Mouse (Mus musculus) hindbrain, embryonic 16.5 days (tissue): Measurements from ENCODE around the gene Gns. TPM values are rescaled to one million over a fixed set of nuclear protein-coding genes. Genes with fewer than 3 reads are reported as not detected.
"Not testable (repeated sequence)": the region's sequence is repeated elsewhere in the genome, so short reads cannot be mapped to it uniquely, and the experiment has no call there.

Experiments
- ATAC-seq: fragments of 200-750 bp; cut with Nextera tagmentation; 2 replicates; pipeline ENCODE4 v1.8.0; 2017; ENCODE audit warnings: moderate TSS enrichment, moderate library complexity
- H3K27ac ChIP-seq: fragments of 300-500 bp; sonication (generic); 2 replicates; pipeline ENCODE4 v1.5.1; 2014; ENCODE audit warnings: low read depth, mild to moderate bottlenecking, control low read depth, low read length, moderate library complexity
- H3K27me3 ChIP-seq: fragments of 300-500 bp; sonication (generic); replicated peaks from 2 replicates; pipeline ENCODE4 v1.6.1; 2014; ENCODE audit warnings: low read length; ENCODE audit not compliant: control insufficient read depth, insufficient read depth
- H3K36me3 ChIP-seq: fragments of 300-500 bp; sonication (generic); 2 replicates; pipeline ENCODE4 v1.6.1; 2014; ENCODE audit warnings: mild to moderate bottlenecking, low read length, moderate library complexity, mixed read lengths; ENCODE audit not compliant: control insufficient read depth, insufficient read depth
- H3K4me1 ChIP-seq: fragments of 300-500 bp; sonication (generic); 2 replicates; pipeline ENCODE4 v1.6.1; 2014; ENCODE audit warnings: low read depth, low read length; ENCODE audit not compliant: control insufficient read depth, insufficient read depth
- H3K4me2 ChIP-seq: fragments of 300-500 bp; sonication (generic); 2 replicates; pipeline ENCODE4 v1.6.1; 2014; ENCODE audit warnings: mild to moderate bottlenecking, low read length, control low read depth, moderate library complexity
- H3K4me3 ChIP-seq: fragments of 300-500 bp; sonication (generic); 2 replicates; pipeline ENCODE4 v1.5.1; 2014; ENCODE audit warnings: mild to moderate bottlenecking, low read length, control low read depth, moderate library complexity
- H3K9ac ChIP-seq: fragments of 300-500 bp; sonication (generic); 2 replicates; pipeline ENCODE4 v1.6.1; 2014; ENCODE audit warnings: low read depth, mild to moderate bottlenecking, control low read depth, low read length, moderate library complexity
- H3K9me3 ChIP-seq: fragments of 300-500 bp; sonication (generic); 2 replicates; pipeline ENCODE4 v1.6.1; 2014; ENCODE audit warnings: mild to moderate bottlenecking, low read length, moderate library complexity; ENCODE audit not compliant: control insufficient read depth
- WGBS: fragments of 180-500 bp; shearing (Covaris S2); extraction: QIAGEN DNeasy Blood & Tissue Kit; methylation state at CpG from one replicate; pipeline ENCODE4 v1.1.7; 2014; 5-methylcytosine and 5-hydroxymethylcytosine counted together
- polyA plus RNA-seq: library from polyadenylated mRNA; unstranded; fragments of >200 nt; fragmentation: Nextera tagmentation; extraction: Ambion mirVana; gene quantifications from 2 replicates; pipeline ENCODE4 v1.2.1, GENCODE M21; 2015

The Gns gene
- polyA plus RNA-seq, 1 experiment from 2014 or later, result 39.7 TPM

GRCm38 (mm10) chr10:121336536-121336935 is 28.4 kb upstream of the Gns start:
- H3K36me3 ChIP-seq, H3K9ac ChIP-seq, H3K4me3 ChIP-seq, H3K27ac ChIP-seq, ATAC-seq, H3K9me3 ChIP-seq, H3K4me1 ChIP-seq, H3K4me2 ChIP-seq, H3K27me3 ChIP-seq: not testable (repeated sequence)
- 80% methylated on average over 14 of the region's 14 CpGs for WGBS

GRCm38 (mm10) chr10:121340754-121341593 is 23.9 kb upstream of the Gns start:
- H3K36me3 ChIP-seq, result no peaks in the 10 kb centered on the region
- peak; percentile 64 for ATAC-seq
- H3K9me3 ChIP-seq, result no peaks in the 10 kb centered on the region
- peak overlapping the region; percentile 15; the same call in 1 of the 2 replicates for H3K4me2 ChIP-seq
- H3K27ac ChIP-seq, result no peak overlapping the region
- WGBS, result 50% methylated on average over 11 of the region's 11 CpGs
- H3K4me1 ChIP-seq, result peaks cover 4% of the 10 kb centered on the region
- H3K9ac ChIP-seq, result no peak overlapping the region
- H3K27me3 ChIP-seq, result no peaks in the 10 kb centered on the region
- no peak overlapping the region for H3K4me3 ChIP-seq

GRCm38 (mm10) chr10:121342260-121342659 is 22.6 kb upstream of the Gns start:
- Histone ChIP-seq H3K36me3 (no peaks in the 10 kb centered on the region), H3K27ac (no peak overlapping the region), H3K9ac (no peak overlapping the region), H3K27me3 (no peaks in the 10 kb centered on the region), H3K4me1 (peaks cover 4% of the 10 kb centered on the region), H3K4me3 (no peak overlapping the region), H3K9me3 (no peaks in the 10 kb centered on the region), H3K4me2 (no peak overlapping the region)
- no peak for ATAC-seq
- WGBS, result 99% methylated on average over 10 of the region's 10 CpGs

- 76% methylated on average over 6 of the region's 6 CpGs for WGBS
- H3K36me3 ChIP-seq, result no peaks in the 10 kb centered on the region
- no peak overlapping the region for H3K27ac ChIP-seq
- H3K27me3 ChIP-seq, result 0 out of 2 replicates have a peak, but pooled peaks cover 1% of the 10 kb centered on the region
- no peak overlapping the region for H3K4me2 ChIP-seq
- peaks cover 4% of the 10 kb centered on the region for H3K4me1 ChIP-seq
- no peak overlapping the region for H3K4me3 ChIP-seq
- H3K9me3 ChIP-seq, result no peaks in the 10 kb centered on the region
- H3K9ac ChIP-seq, result no peak overlapping the region
- ATAC-seq, result no peak
These were observed 21.0 kb upstream of the Gns start for GRCm38 (mm10) chr10:121343867-121344266.

GRCm38 (mm10) chr10:121349244-121349643 is 15.6 kb upstream of the Gns start:
- no peak for ATAC-seq
- no peak overlapping the region for H3K27ac ChIP-seq
- 56% methylated on average over 5 of the region's 5 CpGs for WGBS

GRCm38 (mm10) chr10:121350357-121351065 is 14.4 kb upstream of the Gns start:
- Histone ChIP-seq H3K36me3 (no peaks in the 10 kb centered on the region), H3K4me3 (peak overlapping the region; percentile 54), H3K4me1 (peaks cover 13% of the 10 kb centered on the region), H3K9me3 (no peaks in the 10 kb centered on the region), H3K27me3 (peaks cover 21% of the 10 kb centered on the region), H3K9ac (peak overlapping the region; percentile 65), H3K4me2 (peak overlapping the region; percentile 96), H3K27ac (no peak overlapping the region)
- peak; percentile 64; the same call in 1 of the 2 replicates for ATAC-seq
- 1% methylated on average over 35 of the region's 35 CpGs for WGBS

More at GRCm38 (mm10) chr10:121349244-121349643, 15.6 kb upstream of the Gns start:
- Histone ChIP-seq H3K36me3 (no peaks in the 10 kb centered on the region), H3K4me2 (no peak overlapping the region), H3K9ac (no peak overlapping the region), H3K4me3 (no peak overlapping the region), H3K4me1 (peaks cover 13% of the 10 kb centered on the region), H3K27me3 (peaks cover 21% of the 10 kb centered on the region), H3K9me3 (no peaks in the 10 kb centered on the region)

- no peak within 1 kb of the TSS for H3K27ac ChIP-seq
- peak; percentile 56; the same call in 1 of the 2 replicates for ATAC-seq
These were observed 13.8 kb upstream of the Gns start, which contains the start of gene Tbc1d30 for GRCm38 (mm10) chr10:121351066-121351581. Gene Tbc1d30, minus strand, starts transcription at chr10:121351278.

GRCm38 (mm10) chr10:121351692-121352290 is 13.1 kb upstream of the Gns start:
- Histone ChIP-seq H3K27me3 (peaks cover 21% of the 10 kb centered on the region), H3K27ac (no peak overlapping the region), H3K4me1 (peaks cover 13% of the 10 kb centered on the region), H3K9me3 (no peaks in the 10 kb centered on the region), H3K4me2 (peak overlapping the region; percentile 96), H3K4me3 (peak overlapping the region; percentile 54), H3K36me3 (no peaks in the 10 kb centered on the region), H3K9ac (no peak overlapping the region)
- ATAC-seq, result no peak
- 36% methylated on average over 15 of the region's 15 CpGs for WGBS

More at GRCm38 (mm10) chr10:121351066-121351581, 13.8 kb upstream of the Gns start, which contains the start of gene Tbc1d30:
- under 1% methylated on average over 50 of the region's 61 CpGs for whole genome bisulfite sequencing
- H3K4me1 ChIP-seq, result peaks cover 13% of the 10 kb centered on the region
- H3K27me3 ChIP-seq, result peaks cover 21% of the 10 kb centered on the region
- H3K4me3 ChIP-seq, result peak within 1 kb of the TSS; percentile 54
- peak within 1 kb of the TSS; percentile 96 for H3K4me2 ChIP-seq
- no peaks in the 10 kb centered on the region for H3K36me3 ChIP-seq
- peak within 1 kb of the TSS; percentile 65 for H3K9ac ChIP-seq
- H3K9me3 ChIP-seq, result no peaks in the 10 kb centered on the region
